Mouse (Mus musculus): ENCODE measurements around the gene Tgif2lx2. TPM values are rescaled to one million over a fixed set of nuclear protein-coding genes. Genes with fewer than 3 reads are reported as not detected.
"Not testable (repeated sequence)": the region's sequence is repeated elsewhere in the genome, so short reads cannot be mapped to it uniquely, and the experiment has no call there.

The Tgif2lx2 gene
- not detected for total RNA-seq (2018; cell fraction: chromatin; rRNA removed)
- total RNA-seq (2018; cell fraction: cytosol; rRNA removed) = not detected
- total RNA-seq (2018; cell fraction: nucleus; rRNA removed) = not detected
- polyA plus RNA-seq (2018) = not detected in 3 replicates

GRCm38 (mm10) chrX:118426927-118427326, at the start of gene Tgif2lx2:
Tgif2lx2 (plus strand) TSS chrX:118427227.
- H3K79me2 ChIP-seq (ENCODE audit: inconsistent target); H3K27ac ChIP-seq; H3K36me3 ChIP-seq (ENCODE audit: inconsistent target); H3K4me3 ChIP-seq (ENCODE audit: inconsistent target): not testable (repeated sequence)
- no CpG with 5 or more reads among the region's 5 CpGs for WGBS (ENCODE audit: missing documents)

Other genes with a start within 250 kb of the Tgif2lx2 start
- gene Tgif2lx1, start 53.5 kb downstream of the Tgif2lx2 start, polyA plus RNA-seq (2018) = not detected in 3 replicates